Mouse (Mus musculus) kidney, adult 2 months (tissue): ENCODE data around the gene 5830473C10Rik. TPM values are rescaled to one million over a fixed set of nuclear protein-coding genes. Genes with fewer than 3 reads are reported as not detected.

Experiments
- DNase-seq: peaks from one replicate; pipeline ENCODE4 v3.0.0; 2021
- H3K27ac ChIP-seq: fragments of 200-500 bp; 2 replicates; pipeline ENCODE4 v1.5.1; 2012; ENCODE audit warnings: low read depth, low read length, control low read depth, inconsistent platforms; ENCODE audit not compliant: insufficient read depth
- H3K27me3 ChIP-seq: fragments of 200-500 bp; replicated peaks from 2 replicates; pipeline ENCODE4 v1.6.1; 2012; ENCODE audit warnings: mild to moderate bottlenecking, moderate library complexity, low read length, inconsistent platforms; ENCODE audit not compliant: control insufficient read depth, insufficient read depth
- H3K36me3 ChIP-seq: fragments of 200-500 bp; 2 replicates; pipeline ENCODE4 v1.6.1; 2012; ENCODE audit warnings: mild to moderate bottlenecking, moderate library complexity, low read length, inconsistent platforms; ENCODE audit not compliant: control insufficient read depth, insufficient read depth
- H3K4me1 ChIP-seq: fragments of 200-500 bp; 2 replicates; pipeline ENCODE4 v1.6.1; 2011; ENCODE audit warnings: low read length; ENCODE audit not compliant: control insufficient read depth, insufficient read depth
- H3K4me3 ChIP-seq: fragments of 200-500 bp; 2 replicates; pipeline ENCODE4 v1.5.1; 2011; ENCODE audit warnings: mild to moderate bottlenecking, low read depth, low read length, control low read depth; ENCODE audit not compliant: insufficient read depth
- CTCF ChIP-seq: fragments of 200-500 bp; conservative IDR thresholded peaks from 2 replicates; pipeline ENCODE4 v1.5.1; 2011; ENCODE audit warnings: low read depth, mild to moderate bottlenecking, control low read depth, low read length, moderate library complexity, mixed read lengths; ENCODE audit not compliant: insufficient read depth, insufficient read length
- POLR2A ChIP-seq: fragments of 200-500 bp; IDR thresholded peaks from one replicate; pipeline ENCODE4 v1.6.1; 2011; ENCODE audit warnings: low read depth, low read length, control low read depth
- WGBS: fragments of 180-500 bp; shearing (Covaris S2); methylation state at CpG from one replicate; pipeline ENCODE4 v1.1.7; 2018; 5-methylcytosine and 5-hydroxymethylcytosine counted together
- polyA plus RNA-seq: library from polyadenylated mRNA; depleted of rRNA; stranded (reverse); fragments of >200 nt; gene quantifications from 2 replicates; pipeline ENCODE4 v1.2.3, GENCODE M21; 2012; rRNA removed

The 5830473C10Rik gene
- 1.2 and 1.3 TPM in 2 replicates for polyA plus RNA-seq

- 76% methylated on average over 6 of the region's 6 CpGs for WGBS
- H3K4me1 ChIP-seq, result no peaks in the 10 kb centered on the region
- H3K36me3 ChIP-seq, result no peaks in the 10 kb centered on the region
- no peaks in the 10 kb centered on the region for H3K27me3 ChIP-seq
- H3K27ac ChIP-seq, result no peak within 1 kb of the TSS
- no peak for DNase-seq
- TF ChIP-seq POLR2A, result no peak
- no peak for TF ChIP-seq CTCF
- H3K4me3 ChIP-seq, result no peak within 1 kb of the TSS
These were observed at the start of gene 5830473C10Rik for GRCm38 (mm10) chr5:90560743-90561142. Gene 5830473C10Rik, plus strand, starts transcription at chr5:90561107.

GRCm38 (mm10) chr5:90512288-90512955 is 48.5 kb upstream of the 5830473C10Rik start:
- TF ChIP-seq CTCF (no peak), POLR2A (no peak)
- whole genome bisulfite sequencing, result 56% methylated on average over 6 of the region's 6 CpGs
- Histone ChIP-seq H3K4me3 (no peak overlapping the region), H3K27me3 (no peaks in the 10 kb centered on the region), H3K36me3 (no peaks in the 10 kb centered on the region), H3K27ac (no peak overlapping the region; the same call in 1 of the 2 replicates), H3K4me1 (no peaks in the 10 kb centered on the region; the same call in 1 of the 2 replicates)
- peak; percentile 80 for DNase-seq

GRCm38 (mm10) chr5:90515561-90515960 is 45.3 kb upstream of the 5830473C10Rik start:
- Histone ChIP-seq H3K4me3 (no peak overlapping the region), H3K4me1 (peaks cover 9% of the 10 kb centered on the region; the same call in 1 of the 2 replicates), H3K36me3 (no peaks in the 10 kb centered on the region), H3K27ac (no peak overlapping the region), H3K27me3 (no peaks in the 10 kb centered on the region)
- whole genome bisulfite sequencing, result 84% methylated on average over 6 of the region's 6 CpGs
- DNase-seq, result no peak
- TF ChIP-seq POLR2A (no peak), CTCF (no peak)

- no peak within 1 kb of the TSS for H3K4me3 ChIP-seq
These were observed 42.4 kb upstream of the 5830473C10Rik start, which contains the start of gene Afm for GRCm38 (mm10) chr5:90518356-90519100. Gene Afm, plus strand, starts transcription at chr5:90518932.

GRCm38 (mm10) chr5:90551191-90551590 is 9.7 kb upstream of the 5830473C10Rik start:
- H3K36me3 ChIP-seq, result no peaks in the 10 kb centered on the region
- no peak for TF ChIP-seq CTCF
- no peak for TF ChIP-seq POLR2A
- 89% methylated on average over 8 of the region's 8 CpGs for WGBS
- H3K27me3 ChIP-seq, result no peaks in the 10 kb centered on the region
- no peaks in the 10 kb centered on the region for H3K4me1 ChIP-seq
- no peak overlapping the region for H3K27ac ChIP-seq
- no peak for DNase-seq
- H3K4me3 ChIP-seq, result no peak overlapping the region

More at GRCm38 (mm10) chr5:90518356-90519100, 42.4 kb upstream of the 5830473C10Rik start, which contains the start of gene Afm:
- Histone ChIP-seq H3K36me3 (no peaks in the 10 kb centered on the region), H3K27ac (peak within 1 kb of the TSS; percentile 88), H3K4me1 (peaks cover 9% of the 10 kb centered on the region; the same call in 1 of the 2 replicates), H3K27me3 (no peaks in the 10 kb centered on the region)
- DNase-seq, result peak; percentile 74
- no peak for TF ChIP-seq CTCF
- TF ChIP-seq POLR2A, result no peak
- 23% methylated on average over 6 of the region's 6 CpGs for WGBS

GRCm38 (mm10) chr5:90556052-90556451 is 4.9 kb upstream of the 5830473C10Rik start:
- Histone ChIP-seq H3K4me3 (no peak overlapping the region), H3K36me3 (no peaks in the 10 kb centered on the region), H3K4me1 (no peaks in the 10 kb centered on the region), H3K27me3 (no peaks in the 10 kb centered on the region), H3K27ac (no peak overlapping the region)
- no peak for DNase-seq
- 79% methylated on average over 3 of the region's 3 CpGs for WGBS
- TF ChIP-seq POLR2A (no peak), CTCF (no peak)

- Histone ChIP-seq H3K27ac (no peak overlapping the region), H3K4me1 (no peaks in the 10 kb centered on the region), H3K27me3 (no peaks in the 10 kb centered on the region), H3K4me3 (no peak overlapping the region), H3K36me3 (no peaks in the 10 kb centered on the region)
- no peak for DNase-seq
- TF ChIP-seq CTCF, result no peak
- TF ChIP-seq POLR2A, result no peak
- WGBS, result 94% methylated on average over 11 of the region's 11 CpGs
These were observed 891 bp downstream of the 5830473C10Rik start for GRCm38 (mm10) chr5:90561721-90562275.
